Mouse (Mus musculus) lung, embryonic 14.5 days (tissue): ENCODE results near the gene Olfr1371. TPM values are rescaled to one million over a fixed set of nuclear protein-coding genes. Genes with fewer than 3 reads are reported as not detected.

Experiments
- ATAC-seq: fragments of 200-750 bp; cut with Nextera tagmentation; 2 replicates; pipeline ENCODE4 v1.8.0; 2017; ENCODE audit warnings: mild to moderate bottlenecking, moderate TSS enrichment, moderate library complexity; ENCODE audit not compliant: insufficient read depth
- DNase-seq: peaks from one replicate; pipeline ENCODE4 v3.0.0-alpha.2; 2015
- H3K27ac ChIP-seq: fragments of 300-500 bp; sonication (generic); 2 replicates; pipeline ENCODE4 v1.5.1; 2014; ENCODE audit warnings: low read depth, mild to moderate bottlenecking, moderate library complexity
- H3K27me3 ChIP-seq: fragments of 300-500 bp; sonication (generic); 2 replicates; pipeline ENCODE4 v1.6.1; 2014; ENCODE audit warnings: low read length, control low read depth; ENCODE audit not compliant: insufficient read depth
- H3K36me3 ChIP-seq: fragments of 300-500 bp; sonication (generic); 2 replicates; pipeline ENCODE4 v1.6.1; 2014; ENCODE audit warnings: control low read depth; ENCODE audit not compliant: insufficient read depth
- H3K4me1 ChIP-seq: fragments of 300-500 bp; sonication (generic); 2 replicates; pipeline ENCODE4 v1.6.1; 2014; ENCODE audit warnings: antibody characterized with exemption, control low read depth; ENCODE audit not compliant: insufficient read depth
- H3K4me2 ChIP-seq: fragments of 300-500 bp; sonication (generic); 2 replicates; pipeline ENCODE4 v1.6.1; 2014; ENCODE audit warnings: mild to moderate bottlenecking
- H3K4me3 ChIP-seq: fragments of 300-500 bp; sonication (generic); 2 replicates; pipeline ENCODE4 v1.5.1; 2014; ENCODE audit warnings: low read depth, low read length
- H3K9ac ChIP-seq: fragments of 300-500 bp; sonication (generic); 2 replicates; pipeline ENCODE4 v1.6.1; 2014
- H3K9me3 ChIP-seq: fragments of 300-500 bp; sonication (generic); 2 replicates; pipeline ENCODE4 v1.6.1; 2016; ENCODE audit warnings: low read depth, low read length, control low read depth
- CTCF ChIP-seq: IDR thresholded peaks from 2 replicates; pipeline ENCODE4 v1.5.1; 2016; ENCODE audit warnings: antibody characterized with exemption, low read depth
- WGBS: fragments of 180-500 bp; shearing (Covaris S2); extraction: QIAGEN DNeasy Blood & Tissue Kit; methylation state at CpG from one replicate; pipeline ENCODE4 v1.1.7; 2014; 5-methylcytosine and 5-hydroxymethylcytosine counted together
- polyA plus RNA-seq: library from polyadenylated mRNA; unstranded; fragments of >200 nt; fragmentation: Nextera tagmentation; extraction: Ambion mirVana; gene quantifications from 2 replicates; pipeline ENCODE4 v1.2.1, GENCODE M21; 2014

Gene Olfr1371
- polyA plus RNA-seq, 1 experiment from 2014 or later = not detected

GRCm38 (mm10) chr11:52233043-52233653, 19.4 kb upstream of the Olfr1371 start:
- peaks cover 23% of the 10 kb centered on the region for H3K36me3 ChIP-seq
- DNase-seq = no peak
- H3K4me2 ChIP-seq = peak overlapping the region; percentile 94
- WGBS = 21% methylated on average over 3 of the region's 3 CpGs
- ATAC-seq = no peak
- H3K9me3 ChIP-seq = no peaks in the 10 kb centered on the region
- H3K27ac ChIP-seq = no peak overlapping the region
- H3K27me3 ChIP-seq = no peaks in the 10 kb centered on the region
- peak overlapping the region; percentile 99 for H3K9ac ChIP-seq
- H3K4me3 ChIP-seq = peak overlapping the region; percentile 99
- no peak for TF ChIP-seq CTCF
- peaks cover 3% of the 10 kb centered on the region for H3K4me1 ChIP-seq

DNA sequence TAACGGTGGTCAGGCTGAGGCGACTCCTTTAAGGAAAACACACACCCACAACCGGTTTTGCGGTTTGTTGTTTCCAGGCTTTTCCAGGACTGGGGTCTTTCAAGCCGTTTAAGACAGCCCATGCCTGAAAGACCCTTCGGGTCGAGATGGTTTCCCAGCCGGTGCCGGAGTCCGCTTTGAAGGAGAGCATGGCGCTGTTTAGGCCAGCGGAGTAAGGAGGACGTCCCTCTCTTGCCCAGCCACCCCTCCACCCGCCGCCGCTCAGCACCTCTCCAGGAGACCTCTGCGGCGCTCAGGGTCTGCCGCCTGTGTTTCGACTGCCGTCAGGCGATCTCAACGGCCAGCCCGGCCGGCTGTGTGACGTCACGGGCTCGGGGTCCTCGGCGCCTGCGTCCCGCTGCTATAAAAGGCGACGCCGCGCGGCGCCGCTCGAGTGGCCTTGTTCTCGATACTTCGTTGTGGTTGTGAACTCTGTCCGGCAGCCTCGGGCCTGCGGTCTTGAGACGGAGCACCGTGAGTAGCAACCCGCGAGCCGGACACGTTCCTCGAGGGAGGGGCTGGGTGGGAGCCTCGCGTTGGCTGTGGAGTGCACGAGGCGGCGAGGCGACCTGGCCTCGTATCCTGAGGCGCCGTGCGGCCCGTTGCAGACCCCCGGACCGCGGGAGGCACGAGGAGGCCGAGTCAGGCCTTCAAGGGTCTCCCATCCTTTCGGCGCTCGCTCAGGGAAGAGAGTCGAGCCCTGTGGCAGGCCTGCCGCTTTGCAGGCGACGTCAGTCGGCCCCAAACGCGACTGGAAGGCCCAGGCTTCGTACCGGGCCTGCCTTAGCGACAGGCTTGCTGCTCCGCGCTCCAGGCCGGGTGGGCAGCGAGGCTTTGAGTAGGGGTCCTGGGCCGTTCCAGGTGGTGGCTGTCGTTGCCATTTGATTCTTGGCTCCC, 18.1 kb upstream of the Olfr1371 start, which contains the start of gene Skp1a:
Gene Skp1a, plus strand, starts transcription at position 390 of the 936 bp plus-strand sequence.
- H3K36me3 ChIP-seq = peaks cover 11% of the 10 kb centered on the region; the same call in 1 of the 2 replicates
- H3K4me3 ChIP-seq = peak within 1 kb of the TSS; percentile 99
- H3K27me3 ChIP-seq = no peaks in the 10 kb centered on the region
- H3K4me1 ChIP-seq = peaks cover 3% of the 10 kb centered on the region
- peak; percentile 96 for DNase-seq
- H3K27ac ChIP-seq = peak within 1 kb of the TSS; percentile 98
- TF ChIP-seq CTCF = no peak
- H3K9ac ChIP-seq = peak within 1 kb of the TSS; percentile 99
- H3K4me2 ChIP-seq = peak within 1 kb of the TSS; percentile 94
- ATAC-seq = peak; percentile 92
- H3K9me3 ChIP-seq = no peaks in the 10 kb centered on the region
- WGBS = under 1% methylated on average over 87 of the region's 87 CpGs

- no peak for TF ChIP-seq CTCF
- H3K9me3 ChIP-seq = no peaks in the 10 kb centered on the region
- ATAC-seq (no peak; the same call in 1 of the 2 replicates), DNase-seq (no peak)
- 60% methylated on average over 5 of the region's 5 CpGs for WGBS
- H3K27me3 ChIP-seq = no peaks in the 10 kb centered on the region
- peak overlapping the region; percentile 99; the same call in 1 of the 2 replicates for H3K9ac ChIP-seq
- no peak overlapping the region for H3K27ac ChIP-seq
- H3K4me1 ChIP-seq = peaks cover 3% of the 10 kb centered on the region
- H3K4me2 ChIP-seq = peak overlapping the region; percentile 94
- peak overlapping the region; percentile 99; the same call in 1 of the 2 replicates for H3K4me3 ChIP-seq
- no peaks in the 10 kb centered on the region for H3K36me3 ChIP-seq
These were observed 16.9 kb upstream of the Olfr1371 start for GRCm38 (mm10) chr11:52230694-52231093.

DNA sequence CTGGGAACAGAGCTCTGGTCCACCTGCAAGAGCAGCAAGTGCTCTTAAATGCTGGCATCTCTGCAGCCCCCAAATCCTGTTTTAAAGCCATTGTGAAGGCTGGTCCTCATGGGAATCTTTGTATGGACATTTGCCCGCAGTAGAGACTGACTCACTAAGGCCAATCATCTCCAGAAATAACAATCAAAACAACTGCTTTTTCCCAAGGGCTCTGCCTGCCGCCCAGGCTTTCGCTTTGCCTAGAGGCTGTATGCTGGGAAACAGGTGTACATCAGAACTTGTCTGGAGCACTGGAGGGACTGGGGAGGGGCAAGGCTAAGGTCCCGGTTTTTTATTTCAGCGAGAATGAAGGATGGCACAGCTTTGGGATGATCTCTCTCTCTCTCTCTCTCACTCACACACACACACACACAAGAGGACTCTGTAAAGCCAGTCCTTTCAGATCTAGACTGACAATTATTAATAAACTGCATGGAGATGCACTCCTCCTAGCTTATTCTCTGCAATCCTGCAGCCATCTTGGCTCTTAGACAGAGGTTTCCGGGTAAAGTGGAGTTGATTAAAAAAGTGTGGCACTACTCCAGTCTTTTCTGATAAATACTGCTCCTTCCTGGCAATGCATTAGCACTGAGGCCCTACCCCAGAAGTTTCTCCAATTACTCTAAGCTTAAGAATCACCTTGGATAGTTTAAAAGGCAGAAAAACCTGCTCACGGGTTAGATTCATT, 15.1 kb upstream of the Olfr1371 start:
- peaks cover 3% of the 10 kb centered on the region; the same call in 1 of the 2 replicates for H3K4me1 ChIP-seq

DNA sequence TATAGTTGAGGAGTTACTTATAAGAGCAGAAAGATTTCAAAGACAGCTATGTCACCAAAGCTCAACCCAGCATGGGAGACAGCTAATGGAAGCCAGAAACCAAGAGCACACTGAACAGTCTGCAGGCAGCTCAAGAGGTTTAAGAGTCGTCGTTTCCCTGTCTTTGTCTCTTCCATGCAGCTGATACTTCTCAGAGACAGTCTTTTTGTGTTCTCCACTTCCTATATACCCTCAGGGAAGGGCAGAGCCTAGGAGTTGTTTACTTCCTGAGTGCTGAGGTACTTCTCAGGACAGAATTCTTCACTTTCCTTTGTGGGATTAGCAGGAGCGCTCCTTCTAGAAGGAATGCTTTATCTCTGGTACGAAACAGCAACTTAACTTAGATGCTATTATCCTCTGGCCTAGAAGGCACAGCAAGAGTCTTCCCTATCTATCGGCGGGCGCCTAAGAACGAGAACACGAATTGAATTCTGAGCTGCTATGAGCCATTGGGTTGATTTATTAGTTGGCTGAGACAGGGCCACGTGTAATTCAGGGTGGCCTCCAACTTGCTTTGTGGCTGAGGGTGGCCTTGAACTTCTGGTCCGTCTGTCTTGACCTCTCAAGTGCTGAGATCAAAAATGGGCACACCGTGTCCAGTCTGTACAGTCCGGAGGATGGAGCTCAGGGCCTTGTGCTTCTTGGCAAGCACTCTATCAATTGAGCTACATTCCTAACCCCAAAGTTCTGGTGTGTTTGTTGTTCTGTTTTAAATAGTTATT, 13.9 kb upstream of the Olfr1371 start:
- no peaks in the 10 kb centered on the region for H3K4me1 ChIP-seq
- DNase-seq (no peak), ATAC-seq (no peak)
- TF ChIP-seq CTCF = no peak
- no peaks in the 10 kb centered on the region for H3K36me3 ChIP-seq
- H3K4me3 ChIP-seq = no peak overlapping the region
- no peak overlapping the region for H3K27ac ChIP-seq
- no peaks in the 10 kb centered on the region for H3K9me3 ChIP-seq
- no peaks in the 10 kb centered on the region for H3K27me3 ChIP-seq
- no peak overlapping the region for H3K4me2 ChIP-seq
- WGBS = 70% methylated on average over 13 of the region's 13 CpGs
- no peak overlapping the region for H3K9ac ChIP-seq

More for the DNA sequence above, 15.1 kb upstream of the Olfr1371 start:
- Histone ChIP-seq H3K4me3 (no peak overlapping the region), H3K27ac (no peak overlapping the region), H3K27me3 (no peaks in the 10 kb centered on the region), H3K9ac (no peak overlapping the region), H3K36me3 (no peaks in the 10 kb centered on the region), H3K4me2 (no peak overlapping the region), H3K9me3 (no peaks in the 10 kb centered on the region)
- no peak for TF ChIP-seq CTCF
- no peak for ATAC-seq
- no peak for DNase-seq
- WGBS = 74% methylated on average over 7 of the region's 7 CpGs

DNA sequence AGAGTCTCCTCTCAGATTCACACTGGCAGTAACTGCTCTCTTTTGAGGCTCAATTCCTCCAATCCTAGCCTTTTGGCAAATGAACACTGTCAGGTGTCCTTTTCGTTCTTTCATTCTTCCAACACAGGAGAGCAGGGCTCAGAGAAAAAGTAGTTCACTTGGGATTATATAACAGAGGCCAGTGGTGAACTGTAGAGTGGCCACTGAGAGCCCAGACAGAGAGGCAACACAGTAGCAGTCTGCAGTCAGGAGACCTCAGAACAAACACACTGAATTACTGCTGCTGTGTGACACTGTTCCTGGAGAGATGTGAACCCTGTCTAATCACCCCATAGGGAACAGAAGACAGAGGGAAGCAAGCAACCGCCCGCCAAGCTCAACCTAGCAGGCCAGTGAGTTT, 13.3 kb upstream of the Olfr1371 start:
- Histone ChIP-seq H3K4me3 (no peak overlapping the region), H3K9ac (no peak overlapping the region), H3K27ac (no peak overlapping the region), H3K27me3 (no peaks in the 10 kb centered on the region), H3K4me1 (no peaks in the 10 kb centered on the region), H3K36me3 (no peaks in the 10 kb centered on the region), H3K4me2 (no peak overlapping the region), H3K9me3 (no peaks in the 10 kb centered on the region)
- 64% methylated on average over 3 of the region's 3 CpGs for WGBS
- ATAC-seq = no peak
- no peak for DNase-seq
- TF ChIP-seq CTCF = no peak
